Mouse (Mus musculus) megakaryocyte progenitor cell, adult 5-6 weeks (primary cell): ENCODE measurements around the gene Iqgap1. TPM values are rescaled to one million over a fixed set of nuclear protein-coding genes. Genes with fewer than 3 reads are reported as not detected.

ENCODE experiments used
- ATAC-seq: replicated peaks from 2 replicates; pipeline ENCODE4 v1.8.0; 2016; ENCODE audit warnings: mild to moderate bottlenecking, moderate TSS enrichment, inconsistent platforms; ENCODE audit not compliant: poor library complexity
- total RNA-seq, 2 experiments: library from RNA; stranded (forward) in 1 of 2; stranded (reverse) in 1 of 2; fragments of 157-497, 149-512 nt in 1 of 2; fragments of 200-1000 nt in 1 of 2; gene quantifications; 2 replicates each; pipeline versions ENCODE4 v1.2.3 to v1.2.4; 2015 to 2017

Iqgap1 gene
- total RNA-seq, 2 experiments from 2014 or later, result 81.0 to 90.5 TPM

DNA sequence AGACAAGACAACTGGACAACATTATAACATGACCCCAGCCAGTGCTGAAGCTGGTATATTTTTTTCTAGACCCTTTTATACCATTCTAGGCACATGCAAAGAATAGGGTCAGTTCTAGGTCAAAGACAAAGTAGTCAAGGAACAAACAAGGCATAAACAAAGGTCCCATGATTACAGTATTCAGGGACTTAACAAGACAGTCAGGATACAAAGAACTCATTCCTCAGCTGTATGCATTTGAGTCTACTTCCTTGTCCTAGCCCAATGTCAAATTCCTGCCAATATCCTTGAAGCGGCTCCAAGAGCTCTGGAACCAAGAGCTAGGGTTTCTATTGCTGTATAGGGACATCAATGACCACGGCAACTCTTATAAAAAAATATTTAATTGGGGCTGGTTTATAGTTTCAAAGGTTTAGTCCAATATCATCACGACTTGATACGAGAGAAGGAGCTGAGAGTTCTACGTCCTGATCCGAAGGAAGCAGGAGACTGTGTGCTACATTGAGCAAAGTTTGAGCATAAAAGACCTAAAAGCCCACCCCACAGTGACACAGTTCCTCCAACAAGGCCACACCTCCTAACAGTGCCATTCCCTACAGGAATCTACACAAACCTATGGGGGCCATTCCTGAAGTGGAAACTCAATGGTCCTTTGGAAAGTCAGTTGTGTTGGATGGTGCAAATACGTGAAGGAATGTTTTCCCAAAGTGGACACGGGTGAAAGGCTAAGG, 18.3 kb upstream of the Iqgap1 start:
- ATAC-seq, result no peak

- no peak for ATAC-seq
Measured at GRCm38 (mm10) chr7:80843176-80843575, 17.4 kb upstream of the Iqgap1 start.

- no peak for ATAC-seq
Measured at GRCm38 (mm10) chr7:80842132-80842531, 16.4 kb upstream of the Iqgap1 start.

GRCm38 (mm10) chr7:80840937-80841336, 15.2 kb upstream of the Iqgap1 start:
- ATAC-seq, result no peak

- no peak for ATAC-seq
Measured at GRCm38 (mm10) chr7:80840241-80840640, 14.5 kb upstream of the Iqgap1 start.

- ATAC-seq, result no peak
Measured at GRCm38 (mm10) chr7:80839755-80840154, 14.0 kb upstream of the Iqgap1 start.

- peak; percentile 52 for ATAC-seq
Measured at GRCm38 (mm10) chr7:80838247-80838646, 12.5 kb upstream of the Iqgap1 start.

GRCm38 (mm10) chr7:80837736-80838135, 12.0 kb upstream of the Iqgap1 start:
- ATAC-seq, result no peak

- ATAC-seq, result no peak
Measured at GRCm38 (mm10) chr7:80835984-80836652, 10.3 kb upstream of the Iqgap1 start.

GRCm38 (mm10) chr7:80833651-80834532, 8.1 kb upstream of the Iqgap1 start:
- ATAC-seq, result no peak

- ATAC-seq, result peak; percentile 87
Measured at GRCm38 (mm10) chr7:80832996-80833650, 7.3 kb upstream of the Iqgap1 start.

DNA sequence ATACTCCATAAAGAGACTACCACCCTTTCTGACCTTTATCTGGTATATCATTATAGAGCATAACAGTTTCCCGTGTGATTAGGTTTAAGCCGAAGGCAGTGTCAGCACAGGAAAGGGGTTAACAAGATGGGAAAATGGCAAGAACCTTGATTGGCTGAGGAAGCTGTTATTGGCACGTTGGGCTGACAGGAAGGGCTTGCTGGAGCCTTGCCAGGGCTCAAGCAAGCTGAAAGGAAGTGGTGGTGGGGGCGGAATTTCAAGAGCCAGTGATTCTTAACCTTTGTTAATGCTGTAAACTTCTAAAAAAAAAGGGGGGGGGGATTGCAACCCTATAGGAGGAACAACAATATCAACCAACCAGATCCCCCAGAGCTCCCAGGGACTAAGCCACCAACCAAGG, 6.4 kb upstream of the Iqgap1 start:
- ATAC-seq, result peak; percentile 24

- ATAC-seq, result peak; percentile 67
Measured at GRCm38 (mm10) chr7:80830193-80830803, 4.5 kb upstream of the Iqgap1 start.

DNA sequence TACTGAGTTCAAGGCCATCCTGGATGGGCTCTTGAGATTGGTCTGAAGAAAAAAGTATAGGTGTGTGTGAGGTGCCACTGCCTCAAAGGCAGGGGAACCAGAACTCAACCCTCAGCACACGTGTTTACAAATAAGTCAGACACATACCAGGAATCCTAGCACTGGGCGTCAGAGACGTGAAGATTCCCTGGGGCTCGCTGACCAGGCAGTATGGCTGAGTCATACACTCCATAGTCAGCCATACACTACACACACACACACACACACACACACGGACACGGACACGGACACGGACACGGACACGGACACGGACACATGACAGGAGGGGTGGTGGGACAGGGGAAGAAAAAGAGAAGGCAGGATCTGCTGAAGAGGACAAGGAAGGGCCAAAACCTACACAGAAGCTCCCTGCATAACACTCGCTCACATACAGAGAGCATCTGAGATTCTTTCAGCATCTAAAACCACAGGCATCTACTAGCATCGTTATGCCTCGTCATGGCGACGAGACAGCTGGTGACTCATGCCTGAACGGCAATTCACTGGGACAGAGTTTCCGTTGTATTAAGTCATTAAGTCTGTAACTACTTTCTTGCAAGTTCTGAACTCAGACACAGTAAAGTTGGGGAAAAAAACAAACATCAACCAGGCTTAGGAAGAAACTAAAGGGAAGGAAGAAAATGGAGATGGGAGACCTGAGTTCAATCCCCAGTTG, 2.5 kb upstream of the Iqgap1 start:
- ATAC-seq, result peak; percentile 53

DNA sequence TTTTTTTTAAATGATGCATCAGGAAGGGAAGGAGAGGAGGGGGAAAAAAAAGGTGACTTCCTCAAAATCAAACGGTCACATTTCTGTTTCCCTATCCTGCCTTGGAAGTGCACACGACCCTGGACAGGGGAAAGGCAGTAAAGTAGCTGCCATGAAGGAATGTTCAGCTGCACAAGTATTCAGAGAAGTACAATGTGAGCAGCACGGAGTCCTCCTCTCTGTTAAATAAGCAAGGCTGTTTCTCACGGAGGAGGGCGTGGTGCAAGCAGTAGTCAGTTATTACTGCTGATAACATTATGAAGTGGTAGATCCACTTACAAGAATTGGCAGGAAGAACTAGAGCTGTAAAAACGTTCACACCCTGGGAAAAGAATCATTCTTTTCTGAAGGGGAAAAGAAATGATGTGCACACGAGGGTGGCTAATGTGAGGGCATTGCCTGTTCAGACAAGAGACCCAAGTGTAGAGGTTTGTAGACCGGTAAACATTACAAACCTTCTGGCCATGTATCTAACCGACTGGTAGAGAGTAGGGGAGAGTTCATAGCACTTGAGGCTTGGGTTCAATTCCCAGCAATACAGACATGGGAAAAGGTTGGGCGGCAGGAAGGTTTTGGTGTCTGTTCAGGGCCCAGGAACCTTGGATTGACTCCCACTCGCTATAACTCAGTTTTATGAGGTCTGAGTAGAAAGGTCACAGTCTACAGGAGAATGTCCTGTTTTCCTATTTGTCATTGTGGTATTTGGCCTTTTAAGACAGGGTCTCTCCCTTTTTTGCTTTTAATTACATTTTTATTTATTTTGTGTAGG, 1.7 kb downstream of the Iqgap1 start:
- ATAC-seq, result peak; percentile 73

GRCm38 (mm10) chr7:80823267-80823666, 2.5 kb downstream of the Iqgap1 start:
- no peak for ATAC-seq

DNA sequence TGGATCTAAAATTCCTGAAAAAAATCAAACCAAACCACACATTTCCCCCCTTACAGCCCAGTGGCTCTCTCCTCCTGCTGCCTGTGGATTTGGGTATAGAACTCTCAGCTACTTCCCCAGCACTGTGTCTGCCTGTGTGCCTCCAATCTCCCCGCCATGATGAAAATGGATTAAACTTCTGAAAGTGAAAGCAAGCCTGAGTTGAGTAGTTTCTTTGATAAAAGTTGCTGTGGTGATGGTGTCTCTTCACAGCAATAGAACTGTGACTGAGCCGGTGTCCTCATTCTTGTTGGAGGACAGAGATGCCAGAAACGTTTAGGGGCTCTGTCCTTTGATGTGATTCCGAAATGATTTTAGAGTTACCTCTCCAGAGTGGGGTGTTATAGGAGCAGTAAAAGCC, 4.9 kb downstream of the Iqgap1 start:
- ATAC-seq, result no peak

GRCm38 (mm10) chr7:80816641-80817040, 9.1 kb downstream of the Iqgap1 start:
- no peak for ATAC-seq

GRCm38 (mm10) chr7:80813397-80813796, 12.4 kb downstream of the Iqgap1 start:
- ATAC-seq, result peak; percentile 37; the same call in 1 of the 2 replicates
